Mouse (Mus musculus): Measurements from ENCODE around the gene Dcaf11. TPM values are rescaled to one million over a fixed set of nuclear protein-coding genes. Genes with fewer than 3 reads are reported as not detected.

Gene Dcaf11
- polyA plus RNA-seq, 1 experiment from 2014 or later: 70.9 TPM

DNA sequence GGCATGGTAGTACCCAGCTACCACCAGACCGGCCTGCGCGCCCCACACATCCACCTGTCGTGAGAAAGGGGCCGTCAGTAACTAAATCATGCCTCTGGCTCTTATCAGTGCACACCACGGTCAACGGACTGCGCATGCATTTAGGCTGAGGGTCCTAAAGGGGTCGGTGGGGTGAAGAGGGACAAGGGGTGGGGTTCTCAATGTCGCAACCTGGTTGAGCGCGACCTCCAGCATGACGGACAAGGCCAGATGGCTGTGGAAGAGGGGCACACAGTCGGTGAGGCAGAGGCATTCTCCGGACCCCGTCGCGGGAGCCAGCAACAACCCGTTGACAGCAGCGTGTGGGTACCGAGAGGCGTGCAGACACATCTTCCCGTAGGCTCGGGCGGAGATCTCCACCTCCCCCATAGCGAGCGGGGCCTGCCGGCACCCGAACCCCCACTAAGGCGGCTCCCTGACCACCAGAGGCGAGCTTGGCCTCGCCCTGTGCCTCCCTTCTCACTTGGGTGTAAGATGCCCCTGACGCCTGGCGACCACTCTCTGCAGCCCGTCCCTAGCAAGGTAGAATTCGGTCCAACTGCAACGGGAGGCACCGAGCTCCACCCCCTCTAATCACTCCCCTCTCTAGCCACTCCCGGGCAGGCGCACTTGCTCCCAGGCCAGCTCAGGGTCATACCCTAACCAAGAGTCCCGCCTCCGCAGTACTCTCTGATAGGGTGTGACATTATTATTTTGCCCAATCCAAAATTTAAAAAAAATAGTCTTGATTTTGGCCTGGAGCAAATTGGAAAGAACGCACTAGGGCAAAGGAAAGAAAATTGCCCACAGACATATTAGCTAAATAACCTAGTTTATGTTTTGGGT is 25.1 kb downstream of the Dcaf11 start, which contains the start of gene Emc9:
Gene Emc9 (minus strand): TSS at position 601 of the 864 bp plus-strand sequence.
- WGBS: 2% methylated on average over 43 of the region's 43 CpGs
- no peaks in the 10 kb centered on the region for H3K9me3 ChIP-seq (ENCODE audit: control insufficient read depth, low read length)

DNA sequence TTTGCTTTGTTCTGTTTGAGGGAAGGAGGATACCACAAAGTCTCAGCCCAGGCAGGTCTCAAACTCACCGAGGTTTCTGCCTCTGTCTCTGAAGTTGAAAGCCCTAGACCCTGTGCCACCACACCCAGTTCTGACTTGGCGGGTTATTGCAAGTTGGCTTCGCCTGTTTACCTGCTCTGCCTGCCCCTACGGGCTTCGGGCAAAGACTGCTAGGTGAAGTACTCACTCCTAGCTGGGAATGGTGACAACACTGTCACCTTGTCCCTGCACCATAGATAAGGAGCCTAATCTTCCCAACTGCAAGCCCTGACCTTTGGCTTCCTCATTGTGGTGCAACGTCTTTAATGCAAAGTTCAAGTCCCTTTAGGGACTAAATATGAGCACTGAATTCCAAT is 25.8 kb downstream of the Dcaf11 start:
- H3K4me1 ChIP-seq (replicated peaks; ENCODE audit: control insufficient read depth, insufficient read depth, low read length): 0 out of 2 replicates have a peak, but pooled peaks cover 8% of the 10 kb centered on the region
- no peak overlapping the region for H3K9ac ChIP-seq (ENCODE audit: low read length)
- peak overlapping the region; percentile 76 for H3K4me2 ChIP-seq (ENCODE audit: low read length)
- WGBS: 42% methylated on average over 6 of the region's 6 CpGs
- peaks cover 6% of the 10 kb centered on the region; the same call in 1 of the 2 replicates for H3K27me3 ChIP-seq (replicated peaks; ENCODE audit: control insufficient read depth, insufficient read depth, low read length)
- peak overlapping the region; percentile 43; the same call in 1 of the 2 replicates for H3K4me3 ChIP-seq (ENCODE audit: low read depth, low read length)
- H3K27ac ChIP-seq (ENCODE audit: low read depth): no peak overlapping the region
- DNase-seq (ENCODE audit: low spot score) (peak; percentile 52), ATAC-seq (replicated peaks; ENCODE audit: low FRiP score, low TSS enrichment, low read depth) (no peak; the same call in 1 of the 2 replicates)
- H3K36me3 ChIP-seq (ENCODE audit: control insufficient read depth, insufficient read depth, low read length): peaks cover 33% of the 10 kb centered on the region
- no peaks in the 10 kb centered on the region for H3K9me3 ChIP-seq (ENCODE audit: control insufficient read depth, low read length)

More for the DNA sequence above, 25.1 kb downstream of the Dcaf11 start, which contains the start of gene Emc9:
- H3K4me3 ChIP-seq (ENCODE audit: low read depth, low read length): peak within 1 kb of the TSS; percentile 43
- ATAC-seq (replicated peaks; ENCODE audit: low FRiP score, low TSS enrichment, low read depth) (peak; percentile 78), DNase-seq (ENCODE audit: low spot score) (peak; percentile 71)
- H3K36me3 ChIP-seq (ENCODE audit: control insufficient read depth, insufficient read depth, low read length): peaks cover 40% of the 10 kb centered on the region
- no peak within 1 kb of the TSS for H3K27ac ChIP-seq (ENCODE audit: low read depth)
- 0 out of 2 replicates have a peak, but pooled peaks cover 8% of the 10 kb centered on the region for H3K4me1 ChIP-seq (replicated peaks; ENCODE audit: control insufficient read depth, insufficient read depth, low read length)
- peaks cover 6% of the 10 kb centered on the region; the same call in 1 of the 2 replicates for H3K27me3 ChIP-seq (replicated peaks; ENCODE audit: control insufficient read depth, insufficient read depth, low read length)
- H3K4me2 ChIP-seq (ENCODE audit: low read length): peak within 1 kb of the TSS; percentile 76
- H3K9ac ChIP-seq (ENCODE audit: low read length): peak within 1 kb of the TSS; percentile 51

DNA sequence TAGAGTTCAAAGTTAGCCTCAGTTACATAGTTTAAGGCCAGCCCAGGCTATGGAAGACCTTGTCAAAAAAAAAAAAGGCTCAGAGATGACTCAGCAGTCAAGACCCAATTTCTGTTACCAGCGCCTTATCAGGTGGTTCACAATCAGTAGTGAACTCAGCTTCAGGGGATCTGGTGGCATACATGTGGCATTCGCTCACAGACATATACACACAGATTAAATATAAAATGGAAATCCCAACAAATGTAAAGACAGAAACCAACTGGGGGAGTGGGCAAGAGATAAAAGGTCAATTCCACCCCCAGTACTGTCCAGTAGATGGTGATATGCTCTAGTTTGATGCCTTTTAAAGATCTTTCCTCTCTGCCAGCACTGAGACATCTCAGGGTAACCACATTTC is 26.3 kb downstream of the Dcaf11 start:
- H3K4me1 ChIP-seq (replicated peaks; ENCODE audit: control insufficient read depth, insufficient read depth, low read length): 0 out of 2 replicates have a peak, but pooled peaks cover 8% of the 10 kb centered on the region
- no peaks in the 10 kb centered on the region for H3K9me3 ChIP-seq (ENCODE audit: control insufficient read depth, low read length)
- no peak overlapping the region for H3K27ac ChIP-seq (ENCODE audit: low read depth)
- no peak overlapping the region for H3K9ac ChIP-seq (ENCODE audit: low read length)
- 90% methylated on average over 2 of the region's 2 CpGs for WGBS
- no peak overlapping the region for H3K4me3 ChIP-seq (ENCODE audit: low read depth, low read length)
- H3K4me2 ChIP-seq (ENCODE audit: low read length): no peak overlapping the region
- H3K36me3 ChIP-seq (ENCODE audit: control insufficient read depth, insufficient read depth, low read length): peaks cover 28% of the 10 kb centered on the region
- no peak for ATAC-seq (replicated peaks; ENCODE audit: low FRiP score, low TSS enrichment, low read depth)
- peaks cover 6% of the 10 kb centered on the region; the same call in 1 of the 2 replicates for H3K27me3 ChIP-seq (replicated peaks; ENCODE audit: control insufficient read depth, insufficient read depth, low read length)
- no peak for DNase-seq (ENCODE audit: low spot score)

DNA sequence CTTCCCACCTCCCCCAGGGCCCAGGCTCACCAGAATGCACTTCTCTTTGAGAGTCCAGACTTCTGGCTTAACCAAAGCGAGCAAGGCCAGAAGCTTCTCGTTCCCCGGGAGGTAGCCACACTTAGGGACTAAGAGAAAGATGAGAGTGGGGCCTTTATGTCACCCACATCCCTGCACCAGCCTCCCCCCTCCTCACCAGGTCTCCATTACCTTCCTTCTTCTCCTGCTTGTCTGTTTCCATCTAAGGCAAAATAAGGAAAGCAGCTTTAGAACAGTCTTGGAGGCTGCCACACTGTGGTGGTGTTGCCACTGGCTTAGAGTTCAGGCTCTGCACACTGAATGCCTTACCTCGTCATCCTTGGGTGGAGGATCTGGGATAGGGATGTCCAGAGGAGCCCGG is 29.5 kb downstream of the Dcaf11 start:
- H3K4me1 ChIP-seq (replicated peaks; ENCODE audit: control insufficient read depth, insufficient read depth, low read length): peaks cover 22% of the 10 kb centered on the region; the same call in 1 of the 2 replicates
- no peak overlapping the region for H3K4me2 ChIP-seq (ENCODE audit: low read length)
- H3K9ac ChIP-seq (ENCODE audit: low read length): no peak overlapping the region
- no peak overlapping the region for H3K27ac ChIP-seq (ENCODE audit: low read depth)
- no peak for ATAC-seq (replicated peaks; ENCODE audit: low FRiP score, low TSS enrichment, low read depth)
- H3K36me3 ChIP-seq (ENCODE audit: control insufficient read depth, insufficient read depth, low read length): peaks cover 21% of the 10 kb centered on the region
- no peaks in the 10 kb centered on the region for H3K9me3 ChIP-seq (ENCODE audit: control insufficient read depth, low read length)
- no peak overlapping the region for H3K4me3 ChIP-seq (ENCODE audit: low read depth, low read length)
- 95% methylated on average over 5 of the region's 5 CpGs for WGBS
- DNase-seq (ENCODE audit: low spot score): no peak
- peaks cover 4% of the 10 kb centered on the region; the same call in 1 of the 2 replicates for H3K27me3 ChIP-seq (replicated peaks; ENCODE audit: control insufficient read depth, insufficient read depth, low read length)

DNA sequence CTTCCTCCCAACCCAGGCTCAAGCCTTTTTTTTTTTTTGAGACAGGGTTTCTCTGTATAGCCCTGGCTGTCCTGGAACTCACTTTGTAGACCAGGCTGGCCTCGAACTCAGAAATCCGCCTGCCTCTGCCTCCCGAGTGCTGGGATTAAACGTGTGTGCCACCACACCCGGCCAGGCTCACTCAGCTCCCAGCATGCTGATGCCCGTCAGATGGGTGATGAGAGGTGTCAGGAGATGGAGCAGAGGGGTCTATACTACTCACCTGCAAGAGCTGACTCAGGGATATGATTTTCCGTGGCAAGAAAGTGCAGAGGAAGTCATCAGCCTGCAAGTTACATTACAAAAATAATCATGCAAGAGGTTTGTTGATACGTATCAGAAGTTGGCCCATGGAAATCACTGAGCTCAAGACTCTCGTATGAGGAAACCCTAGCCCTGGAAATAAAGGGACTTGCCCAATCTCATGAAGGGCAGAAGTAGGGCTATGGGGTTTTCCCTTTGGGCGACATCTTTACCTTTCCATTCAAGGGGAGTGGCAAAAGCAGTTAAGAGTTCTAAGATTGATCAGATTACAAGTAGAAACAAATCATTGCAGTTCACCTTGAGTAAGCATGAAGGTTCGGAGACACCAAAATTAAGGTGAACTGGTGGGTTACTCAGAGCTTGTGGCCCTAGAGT is 30.1 kb downstream of the Dcaf11 start:
- peaks cover 28% of the 10 kb centered on the region for H3K36me3 ChIP-seq (ENCODE audit: control insufficient read depth, insufficient read depth, low read length)
- ATAC-seq (replicated peaks; ENCODE audit: low FRiP score, low TSS enrichment, low read depth) (no peak), DNase-seq (ENCODE audit: low spot score) (no peak)
- peak overlapping the region; percentile 63 for H3K4me3 ChIP-seq (ENCODE audit: low read depth, low read length)
- no peaks in the 10 kb centered on the region for H3K27me3 ChIP-seq (replicated peaks; ENCODE audit: control insufficient read depth, insufficient read depth, low read length)
- WGBS: 81% methylated on average over 11 of the region's 11 CpGs
- H3K4me1 ChIP-seq (replicated peaks; ENCODE audit: control insufficient read depth, insufficient read depth, low read length): peaks cover 17% of the 10 kb centered on the region; the same call in 1 of the 2 replicates
- H3K4me2 ChIP-seq (ENCODE audit: low read length): peak overlapping the region; percentile 97
- H3K9me3 ChIP-seq (ENCODE audit: control insufficient read depth, low read length): no peaks in the 10 kb centered on the region
- H3K9ac ChIP-seq (ENCODE audit: low read length): peak overlapping the region; percentile 51
- H3K27ac ChIP-seq (ENCODE audit: low read depth): peak overlapping the region; percentile 60; the same call in 1 of the 2 replicates

DNA sequence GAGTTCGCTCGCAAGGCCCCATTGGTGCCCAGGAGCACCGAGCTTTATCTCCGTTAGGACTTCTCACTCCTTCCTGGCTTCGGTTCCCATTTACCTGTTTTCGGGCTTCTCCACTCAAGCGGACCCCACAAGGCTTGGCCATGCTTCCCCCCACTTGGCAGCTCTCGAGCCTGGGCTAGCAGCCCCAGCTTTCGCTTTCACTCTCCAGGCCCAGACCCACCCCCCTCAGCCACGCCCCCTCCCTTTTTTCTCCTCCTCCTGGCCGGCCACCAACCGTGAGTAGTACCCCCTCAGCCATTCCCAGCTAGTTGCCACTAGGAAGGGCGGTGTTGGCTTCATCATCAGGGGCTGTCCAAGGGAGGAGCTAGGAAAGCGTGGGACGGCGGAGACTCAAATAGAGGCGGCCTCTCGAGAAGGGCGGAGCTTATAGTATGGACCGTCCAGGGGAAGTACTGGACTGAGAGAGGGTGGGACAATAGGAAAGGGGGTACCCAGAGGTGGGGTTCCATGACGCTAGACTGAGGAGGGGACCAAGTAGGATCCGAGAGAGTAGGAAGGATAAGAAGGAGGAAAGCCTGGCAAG is 31.0 kb downstream of the Dcaf11 start, which contains the start of gene Psme2:
Gene Psme2 (minus strand): TSS at position 366 of the 583 bp plus-strand sequence.
- Histone ChIP-seq H3K36me3 (ENCODE audit: control insufficient read depth, insufficient read depth, low read length) (peaks cover 37% of the 10 kb centered on the region), H3K27me3 (replicated peaks; ENCODE audit: control insufficient read depth, insufficient read depth, low read length) (no peaks in the 10 kb centered on the region), H3K4me2 (ENCODE audit: low read length) (peak within 1 kb of the TSS; percentile 97), H3K9ac (ENCODE audit: low read length) (peak within 1 kb of the TSS; percentile 77), H3K4me3 (ENCODE audit: low read depth, low read length) (peak within 1 kb of the TSS; percentile 63), H3K27ac (ENCODE audit: low read depth) (peak within 1 kb of the TSS; percentile 96), H3K4me1 (replicated peaks; ENCODE audit: control insufficient read depth, insufficient read depth, low read length) (peaks cover 13% of the 10 kb centered on the region; the same call in 1 of the 2 replicates), H3K9me3 (ENCODE audit: control insufficient read depth, low read length) (no peaks in the 10 kb centered on the region)
- WGBS: under 1% methylated on average over 22 of the region's 22 CpGs
- peak; percentile 96 for ATAC-seq (replicated peaks; ENCODE audit: low FRiP score, low TSS enrichment, low read depth)
- DNase-seq (ENCODE audit: low spot score): peak; percentile 93

DNA sequence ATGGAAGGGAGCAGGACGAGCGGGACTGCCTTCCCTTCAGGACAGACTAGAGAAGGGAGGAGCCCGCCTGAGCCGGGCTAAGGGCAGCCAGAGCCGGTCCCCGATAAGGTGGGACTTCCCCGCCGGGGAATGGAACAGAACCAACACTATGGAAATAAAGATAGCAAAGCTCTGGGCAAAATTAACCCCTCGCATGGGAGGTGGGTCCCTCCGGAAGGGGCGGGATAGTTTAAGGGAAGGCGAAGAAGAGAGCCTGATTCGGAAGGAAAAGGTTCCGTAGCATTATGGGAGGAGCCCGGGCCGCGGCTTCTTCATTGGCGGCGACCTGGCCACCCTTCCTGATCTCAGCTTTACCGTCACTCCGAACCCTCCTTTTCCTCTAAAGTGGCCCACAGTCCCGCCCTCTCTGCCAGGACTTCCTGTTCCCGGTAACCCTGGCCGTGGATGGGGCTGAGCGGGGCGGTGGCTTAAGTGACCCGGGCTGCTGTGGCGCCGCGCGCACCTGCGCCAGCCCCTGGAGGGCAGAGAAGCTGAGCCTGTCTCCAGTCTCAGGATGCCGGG is 31.6 kb downstream of the Dcaf11 start, which contains the start of gene Rnf31:
Gene Rnf31 (plus strand): TSS at position 378 of the 561 bp plus-strand sequence.
- DNase-seq (ENCODE audit: low spot score) (peak; percentile 93), ATAC-seq (replicated peaks; ENCODE audit: low FRiP score, low TSS enrichment, low read depth) (peak; percentile 88)
- WGBS: 0% methylated on average over 33 of the region's 33 CpGs
- Histone ChIP-seq H3K4me2 (ENCODE audit: low read length) (peak within 1 kb of the TSS; percentile 97), H3K36me3 (ENCODE audit: control insufficient read depth, insufficient read depth, low read length) (peaks cover 43% of the 10 kb centered on the region), H3K27me3 (replicated peaks; ENCODE audit: control insufficient read depth, insufficient read depth, low read length) (no peaks in the 10 kb centered on the region), H3K9me3 (ENCODE audit: control insufficient read depth, low read length) (no peaks in the 10 kb centered on the region), H3K27ac (ENCODE audit: low read depth) (peak within 1 kb of the TSS; percentile 96), H3K9ac (ENCODE audit: low read length) (peak within 1 kb of the TSS; percentile 77), H3K4me3 (ENCODE audit: low read depth, low read length) (peak within 1 kb of the TSS; percentile 63), H3K4me1 (replicated peaks; ENCODE audit: control insufficient read depth, insufficient read depth, low read length) (peaks cover 13% of the 10 kb centered on the region; the same call in 1 of the 2 replicates)
